Mouse (Mus musculus) hindbrain, embryonic 12.5 days (tissue): ENCODE data around the gene Dlgap4. TPM values are rescaled to one million over a fixed set of nuclear protein-coding genes. Genes with fewer than 3 reads are reported as not detected.

Experiments
- ATAC-seq: fragments of 200-750 bp; cut with Nextera tagmentation; 2 replicates; pipeline ENCODE4 v1.8.0; 2017; ENCODE audit warnings: moderate TSS enrichment; ENCODE audit not compliant: low FRiP score
- H3K27ac ChIP-seq: fragments of 300-500 bp; sonication (generic); 2 replicates; pipeline ENCODE4 v1.5.1; 2016; ENCODE audit warnings: mild to moderate bottlenecking
- H3K27me3 ChIP-seq: fragments of 300-500 bp; sonication (generic); 2 replicates; pipeline ENCODE4 v1.6.1; 2016; ENCODE audit warnings: mild to moderate bottlenecking
- H3K36me3 ChIP-seq: fragments of 300-500 bp; sonication (generic); 2 replicates; pipeline ENCODE4 v1.6.1; 2016; ENCODE audit warnings: mild to moderate bottlenecking
- H3K4me1 ChIP-seq: fragments of 300-500 bp; sonication (generic); 2 replicates; pipeline ENCODE4 v1.6.1; 2016
- H3K4me2 ChIP-seq: fragments of 300-500 bp; sonication (generic); replicated peaks from 2 replicates; pipeline ENCODE4 v1.6.1; 2016; ENCODE audit warnings: mild to moderate bottlenecking
- H3K4me3 ChIP-seq: fragments of 300-500 bp; sonication (generic); 2 replicates; pipeline ENCODE4 v1.5.1; 2016; ENCODE audit warnings: mild to moderate bottlenecking
- H3K9ac ChIP-seq: fragments of 300-500 bp; sonication (generic); 2 replicates; pipeline ENCODE4 v1.6.1; 2016; ENCODE audit warnings: mild to moderate bottlenecking, moderate library complexity
- H3K9me3 ChIP-seq: fragments of 300-500 bp; sonication (generic); replicated peaks from 2 replicates; pipeline ENCODE4 v1.6.1; 2016; ENCODE audit warnings: mild to moderate bottlenecking
- WGBS: fragments of 180-500 bp; shearing (Covaris S2); methylation state at CpG from one replicate; pipeline ENCODE4 v1.1.7; 2016; 5-methylcytosine and 5-hydroxymethylcytosine counted together
- polyA plus RNA-seq: library from polyadenylated mRNA; unstranded; fragments of >200 nt; fragmentation: Nextera tagmentation; extraction: Ambion mirVana; gene quantifications from 2 replicates; pipeline ENCODE4 v1.2.1, GENCODE M21; 2016

The Dlgap4 gene
- polyA plus RNA-seq, 1 experiment from 2014 or later = 202 TPM

DNA sequence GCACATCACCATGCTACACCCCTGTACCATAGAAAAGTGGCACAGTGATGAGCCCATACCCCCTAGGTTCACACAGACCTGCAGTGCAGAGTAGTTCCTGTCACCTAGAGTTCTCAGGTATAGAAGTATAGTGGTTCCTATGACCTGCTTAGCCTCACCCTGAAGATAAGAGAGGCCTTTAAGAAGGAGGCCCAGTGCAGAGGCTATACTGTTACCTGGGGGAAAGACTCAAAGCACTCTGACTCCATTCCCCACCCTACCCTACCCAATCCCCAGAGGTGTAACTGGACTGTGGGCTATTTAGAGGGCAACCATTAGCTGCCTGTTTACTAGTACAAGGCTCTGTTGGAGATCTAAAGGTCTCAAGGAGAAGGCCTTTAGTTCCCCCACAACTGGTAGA is 118.1 kb downstream of the Dlgap4 start:
- Histone ChIP-seq H3K27me3 (no peaks in the 10 kb centered on the region), H3K4me2 (no peak overlapping the region), H3K4me3 (no peak overlapping the region), H3K9ac (no peak overlapping the region), H3K27ac (no peak overlapping the region), H3K36me3 (no peaks in the 10 kb centered on the region; the same call in 1 of the 2 replicates), H3K9me3 (no peaks in the 10 kb centered on the region), H3K4me1 (peaks cover 50% of the 10 kb centered on the region)
- no peak for ATAC-seq

- H3K27ac ChIP-seq = no peak overlapping the region; the same call in 1 of the 2 replicates
- no peak overlapping the region for H3K4me2 ChIP-seq
- ATAC-seq = no peak
- H3K4me1 ChIP-seq = peaks cover 49% of the 10 kb centered on the region
- no peaks in the 10 kb centered on the region; the same call in 1 of the 2 replicates for H3K36me3 ChIP-seq
- no peak overlapping the region for H3K4me3 ChIP-seq
- H3K9ac ChIP-seq = no peak overlapping the region
- no peaks in the 10 kb centered on the region for H3K27me3 ChIP-seq
- 78% methylated on average over 6 of the region's 6 CpGs for WGBS
- no peaks in the 10 kb centered on the region for H3K9me3 ChIP-seq
Observed at GRCm38 (mm10) chr2:156732109-156732508, 118.6 kb downstream of the Dlgap4 start.

- Histone ChIP-seq H3K27ac (no peak overlapping the region), H3K27me3 (no peaks in the 10 kb centered on the region), H3K4me2 (no peak overlapping the region), H3K4me3 (no peak overlapping the region), H3K4me1 (peaks cover 43% of the 10 kb centered on the region), H3K9me3 (no peaks in the 10 kb centered on the region), H3K9ac (no peak overlapping the region), H3K36me3 (no peaks in the 10 kb centered on the region)
- ATAC-seq = no peak
- WGBS = 64% methylated on average over 3 of the region's 3 CpGs
Observed at GRCm38 (mm10) chr2:156735761-156736335, 122.3 kb downstream of the Dlgap4 start.

GRCm38 (mm10) chr2:156736846-156737245 is 123.3 kb downstream of the Dlgap4 start:
- Histone ChIP-seq H3K27ac (no peak overlapping the region), H3K27me3 (no peaks in the 10 kb centered on the region), H3K9me3 (no peaks in the 10 kb centered on the region), H3K4me3 (no peak overlapping the region), H3K36me3 (no peaks in the 10 kb centered on the region), H3K4me1 (peaks cover 48% of the 10 kb centered on the region), H3K9ac (no peak overlapping the region), H3K4me2 (no peak overlapping the region)
- 50% methylated on average over 7 of the region's 7 CpGs for WGBS
- ATAC-seq = no peak

DNA sequence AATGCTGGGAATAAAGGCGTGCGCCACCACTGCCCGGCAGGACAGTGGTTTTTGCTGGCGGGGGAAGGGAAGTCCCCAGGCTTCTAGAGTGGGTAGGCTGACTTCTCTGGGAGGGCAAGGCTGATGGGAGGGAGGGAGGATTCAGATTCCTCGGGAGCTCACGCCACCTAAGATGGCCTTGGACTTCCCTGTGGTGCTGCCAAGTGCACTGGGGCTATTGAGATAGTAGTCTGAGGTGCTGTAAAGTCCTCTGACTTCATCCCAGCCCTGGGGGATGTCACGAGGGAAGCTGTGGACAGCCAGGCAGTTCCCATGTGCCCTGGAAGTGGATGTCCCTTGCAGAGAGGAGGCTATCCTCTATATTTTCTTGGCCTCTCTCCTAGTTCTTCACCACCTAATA is 124.5 kb downstream of the Dlgap4 start:
- no peak overlapping the region for H3K4me3 ChIP-seq
- H3K27me3 ChIP-seq = no peaks in the 10 kb centered on the region

DNA sequence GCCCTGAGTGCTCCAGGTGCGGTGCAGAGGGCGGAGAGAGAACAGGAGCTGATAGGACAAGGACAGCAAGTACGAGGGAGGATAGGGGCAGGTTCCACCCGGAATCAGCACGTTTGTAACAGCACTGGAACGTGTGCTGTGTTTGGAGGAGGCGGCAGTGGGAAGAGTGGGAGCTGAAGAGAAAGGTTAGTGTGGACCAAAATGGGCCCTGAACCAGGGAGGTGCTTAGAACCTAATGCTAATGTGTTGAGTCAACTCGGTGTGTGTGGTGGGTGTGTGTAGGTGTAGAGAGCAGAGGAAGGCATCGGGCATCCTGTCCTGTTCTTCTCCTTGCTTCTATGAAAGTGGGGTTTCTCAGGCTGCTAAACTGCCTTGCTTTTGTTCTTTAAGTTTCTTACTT is 127.8 kb downstream of the Dlgap4 start:
- Histone ChIP-seq H3K9ac (no peak overlapping the region), H3K4me3 (no peak overlapping the region), H3K27me3 (no peaks in the 10 kb centered on the region), H3K36me3 (peaks cover 18% of the 10 kb centered on the region), H3K4me1 (peaks cover 41% of the 10 kb centered on the region), H3K27ac (no peak overlapping the region), H3K9me3 (no peaks in the 10 kb centered on the region), H3K4me2 (no peak overlapping the region)
- no peak for ATAC-seq
- WGBS = 87% methylated on average over 9 of the region's 9 CpGs

More for the DNA sequence above, 124.5 kb downstream of the Dlgap4 start:
- no peaks in the 10 kb centered on the region for H3K36me3 ChIP-seq
- peaks cover 50% of the 10 kb centered on the region for H3K4me1 ChIP-seq
- H3K4me2 ChIP-seq = no peak overlapping the region
- no peak for ATAC-seq
- H3K9ac ChIP-seq = no peak overlapping the region
- H3K27ac ChIP-seq = no peak overlapping the region
- WGBS = 74% methylated on average over 7 of the region's 7 CpGs
- H3K9me3 ChIP-seq = no peaks in the 10 kb centered on the region

DNA sequence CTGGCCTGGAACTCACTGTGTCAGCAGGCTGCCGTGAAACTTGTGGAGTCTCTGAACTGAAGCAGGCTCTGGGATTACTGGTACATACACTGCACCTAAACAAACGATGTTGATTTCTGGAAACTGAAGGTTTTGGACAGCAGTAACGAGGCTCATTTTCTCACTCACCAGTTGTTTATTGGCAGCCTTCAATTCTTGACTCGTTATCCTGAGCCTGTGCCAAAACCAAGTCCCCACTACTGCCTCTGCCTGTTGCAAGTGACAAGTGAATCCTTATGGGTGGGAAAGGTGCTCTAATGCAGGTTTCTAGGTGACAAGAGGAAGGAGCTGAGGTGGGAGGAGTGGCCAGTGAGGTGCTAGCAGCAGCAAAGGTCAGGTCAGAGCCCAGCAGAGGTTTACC is 128.5 kb downstream of the Dlgap4 start:
- peaks cover 35% of the 10 kb centered on the region for H3K4me1 ChIP-seq
- no peaks in the 10 kb centered on the region for H3K27me3 ChIP-seq
- H3K4me3 ChIP-seq = no peak overlapping the region
- no peak for ATAC-seq
- H3K27ac ChIP-seq = no peak overlapping the region
- H3K9me3 ChIP-seq = no peaks in the 10 kb centered on the region
- peaks cover 25% of the 10 kb centered on the region for H3K36me3 ChIP-seq
- WGBS = 80% methylated on average over 4 of the region's 4 CpGs
- H3K9ac ChIP-seq = no peak overlapping the region
- no peak overlapping the region for H3K4me2 ChIP-seq

DNA sequence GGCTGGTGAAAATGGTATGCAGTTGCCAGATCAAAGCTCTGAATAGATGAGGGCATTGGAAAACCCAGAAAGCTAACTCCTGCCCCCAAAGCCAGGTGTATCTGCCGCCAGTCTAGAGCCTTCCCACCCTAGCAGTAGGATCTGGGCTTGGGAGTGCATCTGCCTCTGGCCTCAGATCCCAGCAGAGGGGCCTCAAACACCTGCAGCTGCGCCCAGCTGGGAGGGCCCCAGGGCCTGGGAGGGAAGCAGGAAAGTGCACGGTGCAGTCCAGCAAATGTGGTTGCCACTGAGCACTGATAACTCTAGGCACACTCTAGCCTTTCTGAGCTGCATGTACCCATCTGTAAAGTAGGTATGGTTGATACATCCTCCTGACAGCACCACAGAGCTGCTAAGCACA is 129.7 kb downstream of the Dlgap4 start:
- 66% methylated on average over 3 of the region's 3 CpGs for WGBS
- Histone ChIP-seq H3K27ac (no peak overlapping the region), H3K4me1 (peaks cover 32% of the 10 kb centered on the region), H3K9ac (no peak overlapping the region), H3K27me3 (no peaks in the 10 kb centered on the region), H3K9me3 (no peaks in the 10 kb centered on the region), H3K4me2 (no peak overlapping the region), H3K36me3 (peaks cover 38% of the 10 kb centered on the region), H3K4me3 (no peak overlapping the region)
- no peak for ATAC-seq

- no peaks in the 10 kb centered on the region for H3K27me3 ChIP-seq
- no peak overlapping the region for H3K9ac ChIP-seq
- H3K9me3 ChIP-seq = no peaks in the 10 kb centered on the region
- no peak overlapping the region for H3K4me2 ChIP-seq
- H3K27ac ChIP-seq = no peak overlapping the region
- peaks cover 49% of the 10 kb centered on the region for H3K36me3 ChIP-seq
- 75% methylated on average over 5 of the region's 5 CpGs for WGBS
- ATAC-seq = no peak
- peaks cover 32% of the 10 kb centered on the region for H3K4me1 ChIP-seq
- H3K4me3 ChIP-seq = no peak overlapping the region
Observed at GRCm38 (mm10) chr2:156744414-156744813, 130.9 kb downstream of the Dlgap4 start.

- no peaks in the 10 kb centered on the region for H3K27me3 ChIP-seq
- H3K9ac ChIP-seq = no peak overlapping the region
- no peak overlapping the region for H3K27ac ChIP-seq
- H3K4me3 ChIP-seq = no peak overlapping the region
- H3K36me3 ChIP-seq = peaks cover 76% of the 10 kb centered on the region
- no peak overlapping the region for H3K4me2 ChIP-seq
- WGBS = 96% methylated on average over 3 of the region's 3 CpGs
- peaks cover 12% of the 10 kb centered on the region for H3K4me1 ChIP-seq
- no peak for ATAC-seq
- no peaks in the 10 kb centered on the region for H3K9me3 ChIP-seq
Observed at GRCm38 (mm10) chr2:156747315-156747714, 133.8 kb downstream of the Dlgap4 start.

GRCm38 (mm10) chr2:156749687-156750086 is 136.2 kb downstream of the Dlgap4 start:
- Histone ChIP-seq H3K4me3 (no peak overlapping the region), H3K9ac (no peak overlapping the region), H3K27me3 (no peaks in the 10 kb centered on the region), H3K4me1 (no peaks in the 10 kb centered on the region), H3K36me3 (peaks cover 90% of the 10 kb centered on the region), H3K4me2 (no peak overlapping the region), H3K9me3 (no peaks in the 10 kb centered on the region), H3K27ac (no peak overlapping the region)
- 90% methylated on average over 8 of the region's 8 CpGs for WGBS
- no peak for ATAC-seq

DNA sequence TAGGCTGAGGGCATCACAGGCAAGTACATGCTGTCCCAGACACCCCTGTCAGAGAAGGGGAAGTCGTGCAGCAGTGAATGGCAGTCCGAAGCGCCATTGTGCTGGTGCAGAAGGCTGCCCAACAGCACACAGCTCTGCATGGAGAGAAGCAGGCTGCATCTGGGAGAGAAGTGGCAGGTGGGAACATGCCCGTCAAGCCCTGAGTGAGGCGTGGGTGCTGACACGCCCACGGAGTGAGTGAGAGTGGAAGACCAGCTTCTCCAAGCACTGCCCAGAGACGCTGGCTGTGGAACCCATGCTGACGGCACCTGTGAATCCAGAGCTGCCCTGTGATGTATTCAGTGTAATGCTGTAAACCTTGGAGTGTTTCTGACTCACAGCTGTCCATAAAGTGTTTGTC is 143.4 kb downstream of the Dlgap4 start:
- no peaks in the 10 kb centered on the region; the same call in 1 of the 2 replicates for H3K9me3 ChIP-seq
- no peak overlapping the region; the same call in 1 of the 2 replicates for H3K27ac ChIP-seq
- no peak overlapping the region for H3K9ac ChIP-seq
- 98% methylated on average over 9 of the region's 9 CpGs for WGBS
- ATAC-seq = no peak
- H3K36me3 ChIP-seq = peaks cover 94% of the 10 kb centered on the region
- no peaks in the 10 kb centered on the region for H3K27me3 ChIP-seq
- H3K4me3 ChIP-seq = no peak overlapping the region
- no peak overlapping the region for H3K4me2 ChIP-seq
- H3K4me1 ChIP-seq = no peaks in the 10 kb centered on the region

GRCm38 (mm10) chr2:156760843-156761505 is 147.5 kb downstream of the Dlgap4 start:
- Histone ChIP-seq H3K27me3 (no peaks in the 10 kb centered on the region), H3K9ac (no peak overlapping the region), H3K36me3 (peaks cover 86% of the 10 kb centered on the region), H3K4me1 (no peaks in the 10 kb centered on the region), H3K9me3 (no peaks in the 10 kb centered on the region; the same call in 1 of the 2 replicates), H3K4me3 (no peak overlapping the region), H3K4me2 (no peak overlapping the region), H3K27ac (no peak overlapping the region)
- WGBS = 91% methylated on average over 5 of the region's 5 CpGs
- no peak for ATAC-seq
